Mouse (Mus musculus): Measurements from ENCODE around the gene Cts6. TPM values are rescaled to one million over a fixed set of nuclear protein-coding genes. Genes with fewer than 3 reads are reported as not detected.
"Not testable (repeated sequence)": the region's sequence is repeated elsewhere in the genome, so short reads cannot be mapped to it uniquely, and the experiment has no call there.

Gene Cts6
- polyA plus RNA-seq (2014; fragmentation: Nextera tagmentation; extraction: Ambion mirVana): not detected in 2 replicates

DNA sequence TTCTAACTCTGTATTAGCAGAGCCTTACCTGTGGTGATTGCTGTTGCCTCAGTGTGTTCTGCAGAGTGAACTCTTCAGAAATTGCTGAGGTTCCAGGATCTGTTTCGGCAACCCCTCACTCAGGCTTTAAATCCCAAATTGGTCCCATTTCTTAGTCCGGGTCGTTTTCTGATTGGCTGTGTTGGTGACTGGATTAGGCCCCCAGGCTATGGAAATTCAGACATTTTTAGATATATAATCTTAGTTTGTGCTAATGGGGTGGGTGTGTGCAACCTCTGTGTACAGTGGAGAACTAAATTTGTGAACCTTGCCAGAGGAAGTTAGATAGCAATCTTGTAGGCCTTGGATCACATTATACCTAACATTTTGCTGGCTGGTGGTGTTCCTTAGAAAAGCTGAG, at the start of gene Cts6:
Gene Cts6 (minus strand): TSS at position 101 of the 400 bp plus-strand sequence.
- ATAC-seq (replicated peaks; ENCODE audit: insufficient number of reproducible peaks, low FRiP score, low TSS enrichment, low read depth) (no peak), DNase-seq (ENCODE audit: low spot score) (no peak)
- H3K4me2 ChIP-seq (ENCODE audit: low read depth, low read length): no peak within 1 kb of the TSS
- H3K4me3 ChIP-seq (ENCODE audit: low read depth, low read length): no peak within 1 kb of the TSS
- no peaks in the 10 kb centered on the region for H3K27me3 ChIP-seq (ENCODE audit: control insufficient read depth, insufficient read depth, low read length)
- no peaks in the 10 kb centered on the region for H3K36me3 ChIP-seq (replicated peaks; ENCODE audit: control insufficient read depth, insufficient read depth, low read depth, low read length)
- 88% methylated on average over 3 of the region's 3 CpGs for WGBS
- H3K4me1 ChIP-seq (ENCODE audit: control insufficient read depth, insufficient read depth, low read length): no peaks in the 10 kb centered on the region
- peaks cover 3% of the 10 kb centered on the region; the same call in 1 of the 2 replicates for H3K9me3 ChIP-seq (replicated peaks; ENCODE audit: control insufficient read depth, low read length)
- H3K9ac ChIP-seq (replicated peaks; ENCODE audit: low read length): no peak within 1 kb of the TSS
- H3K27ac ChIP-seq (replicated peaks; ENCODE audit: low read depth, low read length): no peak within 1 kb of the TSS

DNA sequence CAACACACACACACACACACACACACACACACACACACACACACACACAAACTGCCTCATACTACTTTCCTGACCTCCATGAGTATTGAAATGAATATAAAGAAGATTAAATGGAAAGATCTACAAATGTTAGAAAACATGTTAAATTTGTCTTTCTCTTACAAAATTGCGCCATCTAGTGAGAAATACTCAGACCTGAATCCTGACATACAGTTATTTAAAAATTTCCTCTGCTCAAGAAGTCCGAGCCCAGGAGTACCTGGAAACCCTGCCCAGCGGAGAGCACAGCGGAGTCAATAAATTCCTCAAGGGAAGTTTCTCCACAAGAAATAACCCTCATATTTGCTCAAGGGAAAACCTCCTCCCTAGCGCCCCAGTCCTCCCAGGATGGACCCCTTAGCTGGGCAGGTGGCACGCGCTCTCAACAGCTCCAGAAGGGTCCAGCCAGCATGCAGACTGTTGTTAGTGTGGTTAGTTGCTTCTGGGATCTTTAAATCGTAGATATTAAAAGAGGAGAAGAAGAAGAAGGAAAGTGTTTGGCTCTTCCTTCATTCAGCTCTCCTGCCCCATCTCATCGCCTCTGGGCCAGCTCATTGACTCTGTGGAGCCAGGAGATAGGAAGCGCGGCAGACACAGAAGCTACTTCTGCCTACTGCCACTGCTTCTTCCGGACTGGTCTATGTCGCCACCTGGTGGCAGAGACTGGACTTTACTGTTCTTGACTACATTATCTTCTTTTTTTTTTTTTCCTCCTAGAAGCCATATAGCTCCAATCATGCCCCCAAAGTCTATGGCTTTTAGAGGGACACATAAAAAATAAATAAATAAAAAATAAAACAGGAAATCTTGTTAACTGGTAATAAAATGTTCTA, 38.1 kb upstream of the Cts6 start:
- DNase-seq (ENCODE audit: low spot score): peak; percentile 51
- Histone ChIP-seq H3K27me3 (ENCODE audit: control insufficient read depth, insufficient read depth, low read length) (no peaks in the 10 kb centered on the region), H3K27ac (replicated peaks; ENCODE audit: low read depth, low read length) (no peak overlapping the region), H3K9ac (replicated peaks; ENCODE audit: low read length) (no peak overlapping the region), H3K4me3 (ENCODE audit: low read depth, low read length) (no peak overlapping the region), H3K9me3 (replicated peaks; ENCODE audit: control insufficient read depth, low read length) (peaks cover 2% of the 10 kb centered on the region; the same call in 1 of the 2 replicates), H3K4me2 (ENCODE audit: low read depth, low read length) (no peak overlapping the region), H3K36me3 (replicated peaks; ENCODE audit: control insufficient read depth, insufficient read depth, low read depth, low read length) (no peaks in the 10 kb centered on the region), H3K4me1 (ENCODE audit: control insufficient read depth, insufficient read depth, low read length) (no peaks in the 10 kb centered on the region)
- ATAC-seq (replicated peaks; ENCODE audit: insufficient number of reproducible peaks, low FRiP score, low TSS enrichment, low read depth): no peak
- WGBS: 55% methylated on average over 13 of the region's 13 CpGs

DNA sequence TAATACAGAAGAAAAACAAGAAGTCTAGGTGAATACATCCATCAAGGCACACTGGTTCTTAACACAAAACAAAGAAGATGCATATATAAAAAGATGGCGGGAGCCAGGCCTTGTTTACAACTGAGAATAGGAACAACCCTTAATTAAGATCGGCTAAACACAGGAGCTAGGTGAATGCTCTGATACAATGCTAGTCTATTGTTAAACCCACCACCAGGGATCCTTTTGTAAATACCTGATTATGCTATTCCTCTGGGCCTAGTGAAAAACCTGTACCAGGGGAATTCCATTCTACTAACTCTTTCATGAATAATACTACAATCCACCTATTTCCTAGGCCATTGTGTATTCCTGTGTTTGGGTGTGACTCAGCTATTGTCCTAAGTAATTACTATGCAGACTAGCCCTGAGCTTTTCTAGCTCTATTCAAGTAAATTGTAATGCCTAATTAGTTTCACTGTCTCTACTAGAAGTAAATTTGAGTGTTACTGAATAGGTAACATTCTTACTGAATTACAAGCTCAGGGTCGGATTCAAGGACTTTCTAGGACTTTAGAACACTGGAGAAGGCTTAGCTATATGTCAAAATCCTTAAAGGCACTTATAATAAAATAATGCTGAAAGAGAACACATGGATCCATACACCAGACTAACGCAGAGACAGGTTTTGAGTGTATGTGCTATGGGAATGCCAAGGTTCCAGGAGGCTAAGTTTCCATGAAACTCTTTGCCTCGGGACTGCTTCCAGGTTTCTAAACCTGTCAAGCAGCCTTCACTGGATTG, 17.9 kb downstream of the Cts6 start:
- not testable (repeated sequence) for H3K27me3 ChIP-seq (ENCODE audit: control insufficient read depth, insufficient read depth, low read length); ATAC-seq (replicated peaks; ENCODE audit: insufficient number of reproducible peaks, low FRiP score, low TSS enrichment, low read depth)
- 78% methylated on average over 5 of the region's 5 CpGs for WGBS

DNA sequence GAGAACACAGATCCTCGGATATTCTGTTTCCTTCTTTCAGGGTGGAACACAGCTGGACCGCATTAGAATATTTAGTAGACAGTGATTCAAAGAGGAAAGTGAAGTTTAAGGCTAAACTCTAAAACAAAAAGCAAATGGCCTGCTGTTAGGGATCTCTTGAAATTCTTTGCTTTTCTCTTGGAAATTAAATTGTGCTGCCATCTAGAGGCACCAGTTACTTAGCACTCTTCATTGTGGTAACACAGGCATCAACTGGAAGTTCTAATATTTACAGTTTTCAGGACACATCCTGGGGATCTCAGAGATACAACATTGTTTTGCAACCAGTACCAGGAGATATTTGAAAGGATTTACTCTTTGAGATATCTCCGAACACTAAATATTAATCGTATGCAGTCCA, 38.6 kb downstream of the Cts6 start:
- Histone ChIP-seq H3K9me3 (replicated peaks; ENCODE audit: control insufficient read depth, low read length) (no peaks in the 10 kb centered on the region; the same call in 1 of the 2 replicates), H3K9ac (replicated peaks; ENCODE audit: low read length) (no peak overlapping the region), H3K36me3 (replicated peaks; ENCODE audit: control insufficient read depth, insufficient read depth, low read depth, low read length) (no peaks in the 10 kb centered on the region), H3K4me2 (ENCODE audit: low read depth, low read length) (no peak overlapping the region), H3K4me1 (ENCODE audit: control insufficient read depth, insufficient read depth, low read length) (no peaks in the 10 kb centered on the region), H3K27ac (replicated peaks; ENCODE audit: low read depth, low read length) (no peak overlapping the region), H3K27me3 (ENCODE audit: control insufficient read depth, insufficient read depth, low read length) (no peaks in the 10 kb centered on the region), H3K4me3 (ENCODE audit: low read depth, low read length) (no peak overlapping the region)
- ATAC-seq (replicated peaks; ENCODE audit: insufficient number of reproducible peaks, low FRiP score, low TSS enrichment, low read depth): no peak
- WGBS: 82% methylated on average over 4 of the region's 4 CpGs
- DNase-seq (ENCODE audit: low spot score): no peak

More for the DNA sequence above, 17.9 kb downstream of the Cts6 start:
- H3K9ac ChIP-seq (replicated peaks; ENCODE audit: low read length); H3K9me3 ChIP-seq (replicated peaks; ENCODE audit: control insufficient read depth, low read length); H3K4me2 ChIP-seq (ENCODE audit: low read depth, low read length); DNase-seq (ENCODE audit: low spot score); H3K27ac ChIP-seq (replicated peaks; ENCODE audit: low read depth, low read length); H3K4me1 ChIP-seq (ENCODE audit: control insufficient read depth, insufficient read depth, low read length); H3K36me3 ChIP-seq (replicated peaks; ENCODE audit: control insufficient read depth, insufficient read depth, low read depth, low read length); H3K4me3 ChIP-seq (ENCODE audit: low read depth, low read length): not testable (repeated sequence)

DNA sequence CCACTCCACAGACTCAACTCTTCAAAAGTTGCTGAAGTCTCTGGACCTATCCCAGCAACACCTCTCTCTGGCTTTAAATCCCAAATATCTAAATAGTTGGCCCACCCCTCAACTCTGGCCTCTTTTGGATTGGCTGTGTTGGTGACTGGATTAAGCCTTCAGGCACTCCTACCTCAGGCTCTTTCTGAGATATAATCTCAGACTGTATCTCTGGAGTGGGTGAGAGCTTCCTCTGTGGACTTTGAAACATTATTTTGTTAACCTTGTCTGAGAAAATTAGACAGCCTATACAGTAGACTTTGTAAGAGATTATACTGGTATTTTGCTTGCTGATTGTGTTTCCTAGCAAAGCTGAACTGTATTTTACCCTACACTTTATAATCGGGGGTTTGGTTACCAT, 39.1 kb downstream of the Cts6 start, which contains the start of gene Ctsr:
Gene Ctsr (minus strand): TSS at position 101 of the 400 bp plus-strand sequence.
- no peak for ATAC-seq (replicated peaks; ENCODE audit: insufficient number of reproducible peaks, low FRiP score, low TSS enrichment, low read depth)
- H3K4me2 ChIP-seq (ENCODE audit: low read depth, low read length): no peak within 1 kb of the TSS
- no peaks in the 10 kb centered on the region; the same call in 1 of the 2 replicates for H3K9me3 ChIP-seq (replicated peaks; ENCODE audit: control insufficient read depth, low read length)
- WGBS: 81% methylated on average over 1 of the region's 1 CpGs
- DNase-seq (ENCODE audit: low spot score): no peak
- no peaks in the 10 kb centered on the region for H3K36me3 ChIP-seq (replicated peaks; ENCODE audit: control insufficient read depth, insufficient read depth, low read depth, low read length)
- no peak within 1 kb of the TSS for H3K9ac ChIP-seq (replicated peaks; ENCODE audit: low read length)
- no peaks in the 10 kb centered on the region for H3K27me3 ChIP-seq (ENCODE audit: control insufficient read depth, insufficient read depth, low read length)
- no peak within 1 kb of the TSS for H3K27ac ChIP-seq (replicated peaks; ENCODE audit: low read depth, low read length)
- H3K4me1 ChIP-seq (ENCODE audit: control insufficient read depth, insufficient read depth, low read length): no peaks in the 10 kb centered on the region
- no peak within 1 kb of the TSS for H3K4me3 ChIP-seq (ENCODE audit: low read depth, low read length)

Other genes starting within 250 kb of the Cts6 start
- not detected in 2 replicates for gene Ctsj, start 197.5 kb downstream of the Cts6 start, polyA plus RNA-seq (2014; fragmentation: Nextera tagmentation; extraction: Ambion mirVana)
- not detected in 2 replicates for gene Ctsq, start 162.8 kb downstream of the Cts6 start, polyA plus RNA-seq (2014; fragmentation: Nextera tagmentation; extraction: Ambion mirVana)
- not detected in 2 replicates for gene Ctsr, start 39.2 kb downstream of the Cts6 start, polyA plus RNA-seq (2014; fragmentation: Nextera tagmentation; extraction: Ambion mirVana)
- not detected in 2 replicates for gene Cts8, start 51.9 kb upstream of the Cts6 start, polyA plus RNA-seq (2014; fragmentation: Nextera tagmentation; extraction: Ambion mirVana)
- gene Gm49398, start 85.4 kb upstream of the Cts6 start, polyA plus RNA-seq (2014; fragmentation: Nextera tagmentation; extraction: Ambion mirVana): not detected in 2 replicates
- gene Cts7, start 154.8 kb upstream of the Cts6 start, polyA plus RNA-seq (2014; fragmentation: Nextera tagmentation; extraction: Ambion mirVana): not detected in 2 replicates